Mouse (Mus musculus) gastrocnemius, adult 8-10 months (tissue): ENCODE results near the gene Rex1bd. TPM values are rescaled to one million over a fixed set of nuclear protein-coding genes. Genes with fewer than 3 reads are reported as not detected.

Experiments
- DNase-seq, 2 experiments: peaks; one replicate each; pipeline ENCODE4 v3.0.0; 2022; ENCODE audit warnings: low spot score in 2 of 2
- total RNA-seq, 4 experiments: library from RNA; stranded (reverse); gene quantifications; 2 replicates each; pipeline ENCODE4 v1.2.4; 2022

Gene Rex1bd
- total RNA-seq, 4 experiments from 2014 or later: 175 to 196 (median 181) TPM

DNA sequence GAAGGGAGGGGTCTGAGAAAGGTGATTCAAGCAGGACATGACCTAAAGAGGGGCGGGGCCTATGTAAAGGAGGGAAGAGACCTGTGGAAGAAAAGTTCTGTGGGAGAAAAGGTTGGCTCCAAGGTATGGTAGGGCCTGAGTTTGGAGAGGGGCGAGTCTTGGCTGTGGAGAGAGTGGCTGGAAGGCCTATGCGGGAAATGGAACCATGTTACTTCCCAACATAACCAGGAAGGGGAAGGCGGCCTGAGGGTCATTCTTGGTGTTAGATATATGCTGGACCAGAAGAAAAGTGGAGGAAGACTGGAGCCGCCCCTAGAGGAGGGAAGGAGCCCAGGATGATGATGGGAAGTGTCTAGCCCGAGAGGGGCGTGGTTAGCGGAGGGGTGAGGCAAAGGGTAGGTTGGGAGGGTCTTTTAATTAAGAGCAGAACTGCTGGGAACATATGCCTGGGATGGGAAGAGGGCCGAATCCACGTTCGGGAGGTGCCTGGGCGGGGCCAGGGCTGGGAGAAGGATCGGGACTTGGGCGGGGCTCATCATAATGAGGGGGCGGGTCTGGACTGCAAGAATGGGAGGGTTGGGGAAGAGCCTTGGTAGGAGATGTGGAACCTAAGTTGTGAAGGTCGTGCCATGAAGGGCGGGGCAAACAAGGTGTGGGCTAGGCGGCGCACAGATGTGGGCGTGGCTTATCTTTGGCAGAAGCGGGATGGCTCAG is 29.1 kb downstream of the Rex1bd start:
- DNase-seq: no peak

DNA sequence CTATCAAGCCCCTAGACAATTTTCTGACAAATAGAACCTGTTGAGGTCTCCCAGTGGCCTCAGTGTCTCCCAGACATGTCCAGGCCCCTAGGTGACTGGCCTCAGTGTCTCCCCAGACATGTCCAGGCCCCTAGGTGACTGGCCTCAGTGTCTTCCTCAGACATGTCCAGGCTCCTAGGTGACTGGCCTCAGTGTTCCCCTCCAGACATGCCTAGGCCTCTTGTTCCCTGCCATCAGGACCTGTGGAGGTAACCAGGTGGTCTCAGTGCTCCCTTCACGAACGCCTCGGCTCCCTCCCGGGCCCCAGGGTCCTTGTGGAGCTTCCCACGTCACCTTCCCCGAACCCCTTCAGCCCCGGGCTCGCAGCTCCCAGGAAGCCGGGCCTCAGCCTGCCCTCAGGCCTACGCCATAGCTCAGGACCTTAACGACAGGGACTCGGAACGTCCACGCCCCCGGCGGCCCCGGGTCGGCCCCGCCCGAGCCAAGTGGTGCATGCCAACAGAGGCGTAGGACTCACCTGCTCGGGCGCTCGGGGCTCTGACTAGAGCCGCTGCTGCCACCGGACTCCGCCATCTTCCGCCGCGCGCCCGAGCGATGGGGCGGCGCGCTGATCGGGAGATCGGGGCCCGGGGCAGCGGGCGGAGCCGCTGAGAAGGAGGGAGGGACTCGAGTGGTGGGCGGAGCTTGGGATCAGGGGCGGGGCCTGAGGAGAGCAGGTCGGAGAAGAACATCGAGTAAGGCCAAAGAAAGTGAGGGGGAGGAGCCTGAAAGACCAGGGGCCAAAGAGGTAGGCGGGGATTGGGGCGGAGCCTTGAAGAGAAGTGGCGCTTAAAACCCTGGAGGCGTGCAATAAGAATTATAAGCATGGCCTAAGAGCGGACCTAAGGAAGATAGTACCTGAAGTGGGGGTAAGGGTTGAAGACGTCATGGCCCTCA is 30.0 kb downstream of the Rex1bd start, which contains the start of gene Klhl26:
Gene Klhl26 (minus strand): TSS at position 636 of the 936 bp plus-strand sequence.
- peak; percentile 94 to 95 for DNase-seq

DNA sequence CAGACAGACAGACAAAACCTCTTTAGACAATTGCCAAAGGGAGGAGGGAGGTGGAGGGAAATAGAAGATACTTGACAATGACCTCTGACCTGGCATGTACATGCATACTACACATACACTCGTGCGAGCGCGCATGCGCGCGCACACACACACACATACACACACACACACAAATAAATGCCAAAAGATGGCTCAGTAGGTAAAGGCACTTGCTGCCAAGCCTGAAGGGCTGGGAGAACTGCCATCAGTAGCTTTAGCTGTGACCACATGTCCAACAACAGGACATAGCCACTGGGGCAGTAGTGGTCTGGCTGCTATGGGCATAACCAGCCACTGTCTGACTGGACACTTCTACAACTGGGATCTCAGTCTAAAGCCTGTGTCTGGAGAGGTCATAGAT is 34.7 kb downstream of the Rex1bd start:
- no peak for DNase-seq

DNA sequence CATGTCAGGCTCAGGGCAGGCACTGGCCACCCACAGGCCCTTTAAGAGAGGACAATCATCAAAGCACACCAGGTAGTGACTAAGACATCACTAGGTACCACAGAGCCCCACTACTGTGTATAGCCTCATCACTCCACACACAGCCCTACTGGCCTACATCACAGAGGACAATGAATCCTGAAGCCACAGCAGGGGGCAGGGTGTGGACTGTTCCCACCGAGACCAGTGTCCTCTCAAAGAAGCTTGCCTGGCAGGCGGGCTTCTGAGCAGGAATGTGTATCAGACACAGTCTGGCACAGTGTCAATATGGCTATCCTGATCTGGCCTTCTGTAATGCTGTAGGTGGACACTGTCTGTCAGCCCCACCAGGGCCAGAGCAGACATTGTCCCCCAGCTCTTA is 36.6 kb downstream of the Rex1bd start:
- no peak for DNase-seq

DNA sequence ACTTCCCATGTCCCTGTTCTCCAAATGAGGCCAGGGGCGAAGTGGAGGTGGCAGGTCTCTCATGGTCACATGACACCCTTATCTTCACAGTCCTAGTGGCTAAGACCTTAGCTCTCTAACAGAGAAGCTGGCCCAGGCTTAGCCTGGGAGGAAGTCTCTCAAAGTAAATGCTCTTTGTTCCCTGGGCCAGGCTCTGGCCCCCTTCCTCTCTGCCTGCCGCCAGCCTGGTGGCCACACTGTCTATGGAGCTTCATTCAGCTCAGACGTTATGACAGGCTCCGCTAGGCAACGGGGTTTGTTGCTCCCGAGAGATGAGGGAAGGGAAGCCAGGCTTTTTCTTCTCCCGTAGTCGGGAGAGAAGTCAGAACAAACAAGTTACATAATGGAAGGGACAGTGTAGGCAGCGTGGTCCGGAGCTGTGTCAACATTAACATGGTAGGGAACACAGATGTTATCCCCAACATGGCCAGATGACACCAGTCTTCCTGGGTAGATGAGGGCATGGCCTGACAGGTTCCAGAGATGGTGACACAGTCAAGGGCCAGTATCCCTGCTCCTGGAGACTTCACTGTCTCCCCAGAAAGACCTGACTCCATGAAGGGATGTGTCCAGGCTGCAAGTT is 37.1 kb downstream of the Rex1bd start:
- DNase-seq: no peak

DNA sequence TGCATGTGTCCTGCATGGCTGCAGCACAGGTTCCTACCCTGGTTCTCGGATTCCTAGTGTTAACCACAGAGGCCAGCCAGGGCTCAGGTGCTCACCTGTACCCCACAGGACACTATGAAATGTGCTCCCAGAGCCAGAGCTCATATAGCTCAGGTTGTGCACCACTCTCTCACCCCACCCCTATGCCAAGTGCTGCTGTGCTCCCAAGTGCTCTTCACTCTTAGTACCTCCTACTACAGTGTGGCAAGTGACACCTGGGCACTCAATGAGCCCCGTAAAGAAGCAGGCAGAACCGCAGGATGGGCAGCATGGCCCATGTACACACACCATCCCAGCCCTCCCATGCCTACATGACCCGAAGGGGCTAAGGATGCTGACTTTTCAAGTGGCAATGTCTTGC is 37.8 kb downstream of the Rex1bd start:
- no peak for DNase-seq

DNA sequence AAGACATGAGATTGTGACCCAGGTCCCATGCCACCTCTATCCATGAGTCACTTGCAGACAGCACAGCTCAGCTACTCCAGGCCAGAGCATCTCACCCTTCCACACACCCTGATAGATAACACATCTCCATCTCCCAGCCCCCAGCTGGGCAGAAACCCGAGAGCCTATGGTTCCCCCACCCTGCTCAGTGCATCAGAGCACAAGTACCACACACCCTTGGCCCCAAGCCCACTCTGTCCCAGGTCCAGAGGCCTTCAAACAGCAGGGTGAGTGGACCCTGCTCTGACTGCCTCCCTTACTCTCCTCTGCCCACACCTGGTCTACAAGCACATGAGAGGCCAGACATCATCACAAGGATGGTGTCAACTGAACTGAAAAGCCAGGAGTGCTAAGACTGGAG is 38.6 kb downstream of the Rex1bd start:
- no peak for DNase-seq

DNA sequence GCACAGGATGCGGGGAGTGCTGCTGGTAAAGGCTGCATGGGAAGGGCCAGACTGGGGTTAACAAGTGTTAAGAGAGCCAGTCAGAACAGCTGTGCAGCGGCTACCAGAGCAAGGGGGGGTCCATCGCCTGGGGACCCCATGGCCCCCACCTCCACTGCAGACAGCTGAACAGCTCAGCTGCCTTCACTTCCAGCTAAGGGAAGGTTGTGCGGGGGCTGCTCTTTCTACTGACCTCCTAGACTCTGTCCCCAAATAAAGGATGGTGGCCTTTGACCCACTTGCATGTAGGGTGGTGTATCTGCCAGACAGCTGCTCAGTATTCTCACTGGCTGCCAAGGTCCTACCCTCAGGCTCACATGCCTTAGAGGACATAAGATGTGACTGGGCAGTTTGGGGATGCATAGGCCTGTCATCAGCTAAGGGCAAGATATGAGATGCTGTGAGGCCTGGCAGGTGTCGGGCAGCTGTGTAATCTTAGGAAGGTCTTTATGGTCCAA is 39.3 kb downstream of the Rex1bd start:
- peak in 1 of 2 experiments; percentile 40 for DNase-seq

DNA sequence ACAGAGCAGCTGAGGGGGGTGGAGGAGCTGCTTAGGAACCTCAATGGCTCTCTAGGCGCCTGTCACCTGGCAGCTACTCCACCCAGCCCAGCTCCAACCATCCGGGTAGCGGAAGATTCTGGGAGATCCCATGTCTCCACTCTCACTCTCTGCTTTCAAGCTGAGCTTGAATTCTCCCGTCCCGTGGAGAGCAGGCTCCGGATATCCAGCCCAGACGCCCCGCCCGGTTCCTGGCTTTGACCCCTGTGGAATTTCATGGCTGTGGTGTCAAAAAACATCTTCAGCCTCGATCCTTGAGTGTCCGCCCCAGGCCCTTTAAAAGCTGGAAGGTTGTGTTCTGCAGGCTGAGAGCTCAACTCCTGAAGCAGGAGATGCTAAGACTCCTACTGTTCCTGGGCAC is 39.8 kb downstream of the Rex1bd start:
- DNase-seq: peak; percentile 68 to 69

DNA sequence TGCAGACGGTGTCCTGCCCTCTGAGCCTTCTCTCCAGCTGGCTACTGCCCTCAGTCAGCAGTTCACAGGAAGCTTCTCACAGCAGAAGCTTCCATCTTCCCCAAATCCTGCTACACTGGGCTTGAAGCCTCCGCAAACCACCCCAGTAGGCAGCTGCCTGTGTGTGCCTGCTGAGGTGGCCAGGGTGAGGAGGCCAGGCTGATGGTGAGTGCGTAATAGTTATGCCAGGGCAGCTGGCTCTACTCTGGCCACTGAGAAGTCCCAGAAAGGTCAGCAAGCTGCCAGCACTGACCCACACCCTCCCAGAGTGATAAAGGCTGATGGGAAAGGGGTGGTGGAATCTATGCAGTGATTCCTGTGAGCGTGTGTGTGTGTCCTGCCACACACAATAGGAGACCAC is 40.2 kb downstream of the Rex1bd start:
- peak in 1 of 2 experiments; percentile 49 for DNase-seq

DNA sequence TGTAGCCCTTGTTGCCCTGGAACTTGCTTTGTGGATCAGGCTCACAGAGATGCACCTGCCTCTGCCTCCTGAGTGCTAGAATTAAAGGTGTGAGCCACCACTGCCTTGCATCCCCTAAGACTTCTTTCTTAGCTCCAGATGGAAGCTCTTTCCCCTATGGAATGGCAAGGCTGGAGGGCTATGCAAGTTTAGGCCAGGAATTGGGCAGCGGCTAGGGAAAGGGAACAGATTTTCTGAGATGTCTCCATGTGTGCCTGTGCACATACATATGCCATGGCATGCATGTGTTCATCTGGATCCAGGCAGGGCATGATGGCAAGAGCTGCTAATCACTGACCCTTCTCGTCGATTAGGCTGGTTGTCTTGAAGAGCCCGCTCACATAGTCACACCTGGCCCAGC is 40.9 kb downstream of the Rex1bd start:
- DNase-seq: no peak

DNA sequence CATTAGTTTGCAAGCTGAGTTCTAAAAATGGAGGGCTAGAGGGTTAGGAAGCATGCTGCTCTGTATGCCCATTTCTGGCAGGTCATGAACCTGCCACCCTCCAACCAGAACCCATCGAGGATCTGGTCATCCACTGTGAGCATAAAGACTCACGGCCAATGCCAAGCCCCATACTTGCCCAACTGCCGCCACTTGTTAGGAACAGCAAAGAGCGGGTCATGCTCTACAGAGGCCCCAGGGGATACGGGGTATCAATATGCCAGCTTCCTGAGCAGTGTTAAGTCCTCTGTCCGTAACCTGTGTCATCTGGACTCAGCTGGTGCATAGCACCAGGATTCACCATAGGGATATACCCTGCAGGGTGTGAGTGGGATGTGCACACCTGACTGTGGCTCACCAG is 42.4 kb downstream of the Rex1bd start:
- no peak for DNase-seq

DNA sequence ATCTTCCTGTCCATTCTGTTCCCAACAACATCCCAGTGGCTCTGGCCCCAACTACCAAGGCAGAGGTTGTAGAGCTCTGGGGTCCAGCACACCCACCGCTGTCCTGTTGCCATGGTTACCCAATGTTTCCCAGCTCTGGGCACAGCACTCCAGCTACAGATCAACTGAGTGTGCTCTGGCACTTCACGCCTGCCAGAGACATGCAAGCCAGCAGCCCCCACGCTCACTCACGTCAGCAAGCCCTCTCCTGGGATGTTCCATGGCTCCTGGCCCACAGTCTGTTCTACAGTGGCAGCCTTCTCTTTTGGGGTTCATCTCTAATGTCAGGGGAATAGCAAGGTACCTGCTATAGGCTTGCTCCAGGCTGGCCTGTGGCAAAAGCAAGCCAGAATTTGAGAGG is 43.2 kb downstream of the Rex1bd start:
- DNase-seq: peak in 1 of 2 experiments; percentile 53

DNA sequence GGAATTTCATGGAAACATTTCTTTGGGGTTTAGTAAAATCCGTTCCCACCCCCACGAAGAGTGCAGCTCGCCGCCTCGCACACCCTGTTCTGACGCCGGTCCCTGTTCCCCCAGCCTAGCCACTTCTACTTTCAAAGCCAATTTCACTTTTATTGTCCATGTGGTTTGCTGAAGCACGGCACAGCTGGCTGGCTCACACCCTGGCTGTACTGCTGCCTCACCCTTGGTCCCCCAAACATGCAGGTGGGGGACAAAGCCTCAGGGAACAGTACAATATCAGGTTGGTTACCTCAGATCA is 44.1 kb downstream of the Rex1bd start:
- no peak for DNase-seq

DNA sequence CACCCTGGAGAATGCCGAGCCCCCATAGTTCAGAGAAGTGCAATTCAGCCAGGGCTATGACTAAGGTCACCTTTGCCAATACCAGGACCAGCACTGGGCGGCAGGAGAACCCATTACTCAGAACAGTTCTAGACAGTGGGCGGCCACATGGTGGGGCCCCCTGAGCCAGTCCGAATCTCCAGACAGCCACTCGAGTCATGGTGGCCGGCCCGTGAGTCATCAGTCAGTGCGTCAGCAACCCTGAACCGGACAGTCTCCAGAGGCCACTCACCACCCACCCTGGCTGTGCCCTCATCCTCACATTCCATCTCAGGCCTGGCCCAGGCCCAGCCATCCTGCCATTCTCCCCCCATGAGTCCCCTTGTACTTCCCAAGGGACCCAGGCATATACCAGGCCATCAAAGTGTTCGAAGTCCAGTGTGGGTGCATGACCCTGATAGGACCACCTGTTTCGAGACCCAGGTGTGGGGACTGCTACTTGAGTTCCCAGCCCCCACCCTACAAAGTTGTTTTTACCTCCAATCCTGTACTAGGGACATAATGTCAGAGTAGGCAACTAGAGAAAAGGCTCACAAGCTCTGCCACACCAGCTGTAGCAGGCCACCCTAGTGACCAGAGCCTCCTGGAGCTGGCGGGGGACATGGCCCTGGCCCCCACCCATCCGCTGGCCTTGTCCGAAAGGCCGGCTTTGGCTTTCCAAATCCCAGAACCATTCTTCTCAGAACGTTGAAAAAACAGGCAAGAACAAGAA is 44.6 kb downstream of the Rex1bd start:
- peak in 1 of 2 experiments; percentile 33 for DNase-seq

DNA sequence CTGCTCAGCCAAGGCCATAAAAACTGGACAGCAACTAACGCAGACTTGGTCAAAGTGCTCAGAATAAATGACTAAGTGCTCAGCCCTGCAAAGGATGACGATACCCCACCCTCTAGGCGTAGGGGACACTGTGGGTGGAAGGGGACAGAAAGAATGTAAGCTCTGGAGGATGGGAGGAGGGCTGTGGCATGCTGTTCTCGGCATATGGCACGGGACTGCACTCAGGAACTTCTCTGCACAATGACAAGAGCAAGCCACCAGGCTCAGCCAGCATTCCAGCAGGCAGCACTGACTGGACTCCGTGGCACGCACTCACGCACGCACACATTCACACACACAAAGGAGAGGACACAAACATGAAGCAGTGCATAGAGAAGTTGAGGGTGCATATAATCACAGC is 45.9 kb downstream of the Rex1bd start:
- DNase-seq: no peak

DNA sequence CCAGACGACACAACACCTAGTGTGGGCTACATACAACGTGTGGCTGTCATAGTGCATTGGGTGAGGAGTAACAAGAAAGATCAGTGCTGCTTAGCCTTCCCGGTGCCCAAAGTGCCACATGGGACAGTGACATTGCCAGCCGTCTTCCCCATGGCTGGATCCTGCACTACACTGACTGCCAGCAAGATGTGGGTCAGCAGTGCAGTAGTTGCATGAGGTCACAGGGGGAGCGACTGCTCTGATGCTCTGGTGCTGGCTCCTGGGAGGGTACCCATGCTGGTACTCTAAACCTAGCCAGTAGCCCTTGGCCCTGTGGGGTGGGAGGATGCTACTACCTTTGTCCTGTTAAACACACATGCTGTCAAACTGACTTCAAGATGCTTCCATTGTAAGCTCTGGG is 46.4 kb downstream of the Rex1bd start:
- no peak for DNase-seq

DNA sequence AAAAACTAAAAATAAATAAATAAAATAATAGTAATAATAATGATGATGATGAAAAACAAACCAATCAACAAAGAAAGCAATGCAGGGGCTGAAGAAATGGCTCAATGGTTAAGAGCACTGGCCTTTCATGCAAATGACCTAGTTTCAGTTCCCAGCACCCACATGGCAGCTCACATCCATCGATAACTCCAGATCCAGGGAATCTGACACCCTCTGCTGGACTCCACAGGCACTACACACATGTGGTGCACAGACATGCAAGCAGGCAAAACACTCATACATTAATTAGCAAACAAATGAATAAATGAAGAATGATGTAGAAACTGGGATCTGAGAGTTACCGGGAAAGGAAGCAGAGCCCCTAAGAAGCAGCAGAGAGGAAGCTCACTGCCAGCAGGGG is 46.9 kb downstream of the Rex1bd start:
- DNase-seq: no peak

DNA sequence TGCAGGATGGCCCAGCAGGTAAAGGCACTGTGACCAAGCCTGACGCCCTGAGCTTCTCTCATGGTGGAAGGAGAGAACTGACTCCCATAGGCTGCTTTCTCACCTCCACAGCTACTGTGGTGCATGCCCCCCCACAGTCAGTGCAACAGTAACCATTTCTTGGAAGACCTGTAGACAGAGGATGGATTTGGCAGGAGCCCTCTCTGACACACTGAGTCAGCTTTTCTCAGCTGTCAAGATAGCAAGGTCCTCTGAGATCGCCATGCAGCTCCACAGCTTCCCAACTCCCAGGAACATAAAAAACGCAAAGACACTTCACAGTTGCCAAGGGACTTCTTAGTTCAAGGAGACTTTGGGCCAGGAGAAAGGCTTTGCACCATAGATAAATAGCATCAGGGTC is 48.1 kb downstream of the Rex1bd start:
- DNase-seq: no peak

DNA sequence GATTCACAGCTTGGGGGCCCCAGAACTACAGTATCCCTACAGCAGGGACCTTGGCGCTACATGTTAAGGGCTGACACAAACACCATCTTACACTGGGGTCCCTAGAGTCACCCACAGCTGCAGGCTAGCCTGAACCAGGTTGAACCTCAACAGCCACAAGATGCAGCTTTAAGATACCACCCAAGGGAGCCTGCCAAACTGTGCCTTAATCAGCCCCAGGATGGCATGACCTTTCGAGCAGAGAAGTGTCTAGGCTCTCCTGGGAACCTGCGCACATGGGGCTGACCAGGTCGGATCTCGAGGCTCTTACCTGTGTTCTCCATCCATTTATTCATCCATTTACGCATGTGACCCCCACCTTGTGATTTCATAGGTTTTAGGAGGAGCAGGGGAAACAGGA is 48.7 kb downstream of the Rex1bd start:
- DNase-seq: no peak

DNA sequence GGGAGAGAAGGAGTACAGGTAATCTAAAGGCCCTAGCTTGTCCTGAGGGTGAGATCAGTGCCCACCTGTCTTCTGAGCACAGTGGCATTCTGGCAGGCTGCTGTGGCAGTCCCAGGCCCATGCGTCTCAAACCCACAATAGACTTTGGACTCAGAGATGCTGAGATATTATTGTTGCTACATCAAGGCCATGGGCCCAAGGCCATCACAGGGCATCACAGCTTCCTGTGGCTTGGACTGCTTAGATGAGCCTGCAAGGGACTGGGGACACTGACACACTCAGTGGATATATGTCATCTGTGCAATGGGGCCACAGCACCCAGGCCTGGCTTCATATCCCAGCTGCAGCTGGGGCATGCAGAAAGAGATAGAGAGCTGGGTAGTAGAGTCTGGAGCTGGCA is 49.6 kb downstream of the Rex1bd start:
- DNase-seq: no peak
